Mouse (Mus musculus) colon, adult 2 months (tissue): ENCODE results near the gene Ccdc136. TPM values are rescaled to one million over a fixed set of nuclear protein-coding genes. Genes with fewer than 3 reads are reported as not detected.

Experiments
- polyA plus RNA-seq: library from polyadenylated mRNA; depleted of rRNA; stranded (reverse); fragments of >200 nt; gene quantifications from 2 replicates; pipeline ENCODE4 v1.2.3, GENCODE M21; 2012; rRNA removed

The Ccdc136 gene
- 5.4 and 5.8 TPM in 2 replicates for polyA plus RNA-seq

GRCm38 (mm10) chr6:29395910-29396713 lies at the start of gene Ccdc136:
TSS of gene Ccdc136 (plus strand) at chr6:29396309.

GRCm38 (mm10) chr6:29347665-29348370 lies 48.3 kb upstream of the Ccdc136 start, which contains the start of gene Calu:
TSS of gene Calu (plus strand) at chr6:29348069.

GRCm38 (mm10) chr6:29388052-29388518 lies 8.0 kb upstream of the Ccdc136 start, which contains the start of gene Opn1sw:
TSS of gene Opn1sw (minus strand) at chr6:29388468.

GRCm38 (mm10) chr6:29433038-29433803 lies 37.1 kb downstream of the Ccdc136 start, which contains the start of gene Flnc:
TSS of gene Flnc (plus strand) at chr6:29433256.

GRCm38 (mm10) chr6:29467583-29468354 lies 71.7 kb downstream of the Ccdc136 start, which contains the start of gene Atp6v1f:
TSS of gene Atp6v1f (plus strand) at chr6:29467718.

GRCm38 (mm10) chr6:29471137-29471536 lies 75.0 kb downstream of the Ccdc136 start, which contains the start of gene Atp6v1fnb:
TSS of gene Atp6v1fnb (plus strand) at chr6:29471437.

Other genes starting within 250 kb of the Ccdc136 start
- 2.3 and 2.9 TPM in 2 replicates for gene Rbm28, start 231.3 kb upstream of the Ccdc136 start, polyA plus RNA-seq
- gene Prrt4, start 216.7 kb upstream of the Ccdc136 start, polyA plus RNA-seq: 0.38 and 0.94 TPM in 2 replicates
- gene Impdh1, start 179.9 kb upstream of the Ccdc136 start, polyA plus RNA-seq: 44.5 and 50.3 TPM in 2 replicates
- 21.9 and 23.0 TPM in 2 replicates for gene Hilpda, start 123.8 kb upstream of the Ccdc136 start, polyA plus RNA-seq
- 0.41 and 0.78 TPM in 2 replicates for gene Fam71f2, start 116.7 kb upstream of the Ccdc136 start, polyA plus RNA-seq
- not detected in 2 replicates for gene Fam71f1, start 77.2 kb upstream of the Ccdc136 start, polyA plus RNA-seq
- gene Calu, start 48.2 kb upstream of the Ccdc136 start, polyA plus RNA-seq: 25.7 and 30.6 TPM in 2 replicates
- 0.68 and 1.1 TPM in 2 replicates for gene Opn1sw, start 7.8 kb upstream of the Ccdc136 start, polyA plus RNA-seq
- 25.2 and 42.0 TPM in 2 replicates for gene Flnc, start 36.9 kb downstream of the Ccdc136 start, polyA plus RNA-seq
- gene Atp6v1f, start 71.4 kb downstream of the Ccdc136 start, polyA plus RNA-seq: 194 and 270 TPM in 2 replicates
- not detected in 2 replicates for gene Atp6v1fnb, start 75.1 kb downstream of the Ccdc136 start, polyA plus RNA-seq
- gene Kcp, start 111.6 kb downstream of the Ccdc136 start, polyA plus RNA-seq: 14.1 and 15.6 TPM in 2 replicates
- 16.5 and 16.6 TPM in 2 replicates for gene Irf5, start 130.3 kb downstream of the Ccdc136 start, polyA plus RNA-seq
- 36.1 and 60.5 TPM in 2 replicates for gene Tnpo3, start 213.6 kb downstream of the Ccdc136 start, polyA plus RNA-seq